Mouse (Mus musculus) frontal cortex, postnatal 10 days (tissue): ENCODE data around the gene Slc25a44.
"Not testable (repeated sequence)": the region's sequence is repeated elsewhere in the genome, so short reads cannot be mapped to it uniquely, and the experiment has no call there.

Experiments used
- DNase-seq, 2 experiments: peaks; one replicate each; pipeline ENCODE4 v3.0.0; 2022; ENCODE audit warnings: low spot score in 2 of 2, mixed read lengths in 1 of 2

The Slc25a44 gene

GRCm38 (mm10) chr3:88368511-88368910 is 56.4 kb downstream of the Slc25a44 start:
- not testable (repeated sequence) for DNase-seq

DNA sequence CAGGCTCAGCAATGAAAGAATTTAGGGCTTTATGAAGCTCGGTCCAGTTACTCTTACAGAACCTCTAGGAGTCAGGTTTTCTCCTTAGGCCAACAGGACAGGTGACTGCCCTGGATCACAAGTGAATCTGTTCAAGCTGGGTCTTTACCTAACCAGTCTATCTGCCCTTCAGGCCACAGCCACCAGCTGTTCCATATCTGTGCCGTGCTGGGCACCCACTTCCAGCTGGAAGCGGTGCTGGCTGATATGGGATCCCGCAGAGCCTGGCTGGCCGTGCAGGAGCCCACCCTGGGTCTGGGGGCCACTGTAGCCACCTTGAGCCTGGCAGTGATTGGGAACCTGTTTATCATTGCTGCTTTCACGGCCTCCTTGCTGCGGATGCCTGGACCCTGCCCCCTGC is 57.4 kb downstream of the Slc25a44 start:
- DNase-seq = not testable (repeated sequence)

DNA sequence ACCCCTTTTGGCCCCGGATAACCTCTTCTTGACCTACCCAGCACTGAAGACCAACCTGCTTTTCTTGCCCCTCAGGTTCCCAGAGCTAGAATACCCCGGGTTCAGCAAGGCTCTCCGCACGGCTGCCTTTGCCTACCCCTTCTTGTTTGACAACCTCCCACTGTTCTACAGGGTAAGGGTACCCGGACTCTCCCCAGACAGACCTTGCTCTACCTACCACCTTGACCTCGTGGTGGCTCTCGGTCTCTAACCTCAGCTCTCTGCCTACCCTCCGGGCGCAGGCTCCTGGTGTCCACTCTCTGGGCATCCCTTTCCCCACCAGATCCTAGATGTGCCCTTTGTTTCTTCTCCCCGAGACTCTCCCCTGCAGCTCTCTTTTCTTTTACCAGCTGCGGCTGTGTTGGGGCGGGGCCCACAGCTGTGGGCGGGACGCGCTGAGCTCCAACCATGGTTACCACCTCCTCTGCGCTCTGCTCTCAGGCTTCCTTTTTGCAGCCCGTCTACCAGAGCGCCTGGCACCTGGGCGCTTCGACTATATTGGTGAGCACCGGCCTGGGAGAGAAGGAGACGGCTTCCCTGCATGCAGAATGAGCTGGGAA is 58.0 kb downstream of the Slc25a44 start:
- not testable (repeated sequence) for DNase-seq

GRCm38 (mm10) chr3:88365705-88366361 is 59.1 kb downstream of the Slc25a44 start:
- no peak for DNase-seq

GRCm38 (mm10) chr3:88364337-88364736 is 60.6 kb downstream of the Slc25a44 start, which contains the start of gene Paqr6:
TSS of gene Paqr6 (plus strand) at chr3:88364584.
- DNase-seq = no peak

DNA sequence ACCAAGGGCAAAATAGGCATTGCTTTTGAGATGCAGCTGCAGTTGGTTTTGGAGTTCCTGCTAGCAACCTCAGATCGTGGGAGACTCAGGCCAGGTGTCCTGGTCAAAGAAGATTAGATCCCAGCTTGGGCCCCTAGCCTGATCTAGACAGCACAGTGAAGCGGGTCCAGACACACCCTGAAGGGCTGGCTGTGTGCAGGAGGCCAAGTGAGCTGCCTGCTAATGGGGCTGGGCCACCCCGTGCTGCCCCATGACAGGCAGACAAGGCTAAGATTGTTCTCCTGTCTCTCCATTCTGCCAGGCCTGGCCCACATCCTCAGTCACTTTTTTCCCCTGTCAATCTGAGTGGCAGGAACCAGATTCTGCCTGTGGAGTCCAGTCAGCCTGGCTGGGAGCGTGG is 61.2 kb downstream of the Slc25a44 start:
- DNase-seq = no peak

DNA sequence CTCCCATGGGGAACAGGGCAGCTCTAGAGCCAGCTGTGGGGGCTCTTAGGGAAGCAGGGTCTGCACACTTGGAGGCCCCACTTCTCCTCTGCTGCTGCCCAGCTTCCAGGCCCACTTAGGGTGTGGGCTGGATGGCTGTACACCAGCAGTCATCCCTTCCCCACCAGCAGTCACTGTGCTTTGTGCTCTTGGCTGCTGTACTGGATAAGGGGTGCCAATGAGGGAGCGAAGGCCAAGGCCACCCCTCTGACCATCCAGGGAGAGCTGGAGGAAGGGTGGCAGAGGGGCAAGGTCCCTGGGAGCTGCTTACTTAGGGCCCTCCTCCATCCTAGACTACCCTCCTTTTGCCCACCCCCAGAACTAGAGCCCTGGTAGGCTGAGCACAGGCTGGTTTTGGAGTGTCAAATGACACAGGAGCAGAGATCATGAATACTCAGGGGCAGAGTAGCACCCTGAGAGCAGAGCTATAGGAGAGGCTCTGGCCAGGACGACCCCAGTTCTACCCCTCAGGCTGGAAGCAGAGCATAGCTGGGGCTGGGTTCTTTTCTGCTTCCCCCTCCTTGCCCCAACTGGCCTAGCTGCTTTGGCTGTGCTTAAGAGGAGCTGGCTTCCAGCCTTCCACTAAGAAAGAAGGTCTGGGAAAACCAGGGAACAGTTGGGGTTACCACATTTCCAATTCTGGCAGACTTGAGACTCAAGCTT is 63.2 kb downstream of the Slc25a44 start:
- DNase-seq = no peak

GRCm38 (mm10) chr3:88361096-88361495 is 63.8 kb downstream of the Slc25a44 start:
- DNase-seq = no peak
